ENCODE assay signal across 14 mouse cellular contexts in genomic region chr2:143978444-143979147, GRCm38 (mm10). TPM values are rescaled to one million over a fixed set of nuclear protein-coding genes. Genes with fewer than 3 reads are reported as not detected.
DNase-seq lines count a peak whose midpoint lies in the region; ATAC-seq and TF ChIP-seq lines count a peak whose summit lies in the region.
"Had no signal": no experiment of that assay in that cellular context is flagged by ENCODE, and none has a peak within 500 bp of the region (broad histone marks: within the 10 kb centered on the region; RNA-seq: fewer than 3 reads in every experiment).

No protein-coding gene starts in this region.

- peak; percentile 2; the same call in 1 of the 2 replicates for TF ChIP-seq CTCF in left cerebral cortex, adult 2 months (IDR thresholded peaks at IDR 0.05)

- no peaks in the 10 kb centered on the region for H3K27me3 ChIP-seq in forebrain, embryonic 16.5 days (replicated peaks; ENCODE audit: control insufficient read depth, insufficient read depth, low read length)
- H3K27me3 ChIP-seq: hindbrain, embryonic 15.5 days had no signal

- H3K4me1 ChIP-seq in forebrain, embryonic 16.5 days (replicated peaks; ENCODE audit: control insufficient read depth, insufficient read depth, low read length) = no peaks in the 10 kb centered on the region
- H3K4me1 ChIP-seq: hindbrain, embryonic 15.5 days had no signal

- H3K36me3 ChIP-seq in forebrain, embryonic 16.5 days (ENCODE audit: control insufficient read depth, insufficient read depth) = no peaks in the 10 kb centered on the region
- H3K36me3 ChIP-seq: hindbrain, embryonic 15.5 days had no signal

- H3K9me3 ChIP-seq in forebrain, embryonic 16.5 days (ENCODE audit: control insufficient read depth, low read length) = no peaks in the 10 kb centered on the region
- H3K9me3 ChIP-seq: hindbrain, embryonic 15.5 days had no signal

- no peak overlapping the region for H3K4me2 ChIP-seq in forebrain, embryonic 16.5 days (ENCODE audit: low read length)
- H3K4me2 ChIP-seq: hindbrain, embryonic 15.5 days had no signal

- intact Hi-C loops in left cerebral cortex, adult 2 months (cut with DNase I) = no loop called here

- no peak for ATAC-seq in forebrain, embryonic 16.5 days

- WGBS in forebrain, embryonic 16.5 days = 92% methylated on average over 8 of the region's 8 CpGs

- H3K4me3 ChIP-seq in left cerebral cortex, adult 2 months = no peak overlapping the region
- H3K4me3 ChIP-seq in forebrain, embryonic 16.5 days (replicated peaks; ENCODE audit: low read length) = no peak overlapping the region
- H3K4me3 ChIP-seq: hindbrain, embryonic 15.5 days had no signal

- no peak overlapping the region for H3K27ac ChIP-seq in left cerebral cortex, adult 2 months
- H3K27ac ChIP-seq in forebrain, embryonic 16.5 days (ENCODE audit: low read length) = no peak overlapping the region
- H3K27ac ChIP-seq: hindbrain, embryonic 15.5 days had no signal

- no peak overlapping the region for H3K9ac ChIP-seq in forebrain, embryonic 16.5 days (replicated peaks; ENCODE audit: low read depth, low read length)
- H3K9ac ChIP-seq: hindbrain, embryonic 15.5 days had no signal

- DNase-seq in gastrocnemius, postnatal 25 days = peak; percentile 11
- DNase-seq in gastrocnemius, postnatal 4 days (ENCODE audit: low spot score in 2 of 2) = no peak
- no peak for DNase-seq in left cerebral cortex, adult 2 months (ENCODE audit: extremely low spot score in 1 of 2, low spot score in 2 of 2)
- no peak for DNase-seq in left cerebral cortex, adult 8-10 months (ENCODE audit: low spot score in 2 of 2)
- peak; percentile 30 for DNase-seq in adipocyte (ENCODE audit: low spot score)
- peak; percentile 31 for DNase-seq in lung, postnatal 25 days (ENCODE audit: low spot score)
- no peak for DNase-seq in embryo, embryonic 10.5 days (ENCODE audit: low spot score)
- DNase-seq: thymus, postnatal 14 days had no signal

RNA-seq across cellular contexts. Expression of gene Rrbp1, which starts 32.5 kb away (rescaled TPM):
- 10 to 100 TPM; 43.4 to 55.8 TPM for total RNA-seq in gastrocnemius, postnatal 25 days (2021)
- 100 to 1,000 TPM; 270 to 296 TPM for total RNA-seq in gastrocnemius, postnatal 4 days (2021)
- 10 to 100 TPM; 61.2 to 65.6 TPM for total RNA-seq in left cerebral cortex, adult 2 months (2021)
- 10 to 100 TPM; 53.3 to 85.0 (median 64.7) TPM for total RNA-seq in left cerebral cortex, adult 8-10 months (2022)
- polyA plus RNA-seq in forebrain, embryonic 16.5 days (2015; fragmentation: Nextera tagmentation; extraction: Ambion mirVana) = 19.8 and 20.8 TPM in 2 replicates

RNA-seq across cellular contexts. Expression of gene Banf2, which starts 54.3 kb away (rescaled TPM):
- total RNA-seq in gastrocnemius, postnatal 25 days (2021) = not detected
- total RNA-seq in gastrocnemius, postnatal 4 days (2021) = not detected
- not detected for total RNA-seq in left cerebral cortex, adult 2 months (2021)
- not detected for total RNA-seq in left cerebral cortex, adult 8-10 months (2022)
- polyA plus RNA-seq in forebrain, embryonic 16.5 days (2015; fragmentation: Nextera tagmentation; extraction: Ambion mirVana) = not detected in 2 replicates
- total RNA-seq: left cerebral cortex, postnatal 36 days had no signal
- polyA plus RNA-seq: cortical plate, adult 2 months; heart, embryonic 14.5 days; hindbrain, embryonic 15.5 days; large intestine, adult 2 months had no signal

Comparison
In these comparisons a context has a peak if more than half of its experiments do, and no peak if none do; other contexts are left out.
1. DNase-seq: peak in gastrocnemius, postnatal 25 days (single experiment), adipocyte (single experiment) and lung, postnatal 25 days (single experiment); none in gastrocnemius, postnatal 4 days (0 of 2), left cerebral cortex, adult 2 months (0 of 2), left cerebral cortex, adult 8-10 months (0 of 2) and embryo, embryonic 10.5 days (single experiment).